Mouse (Mus musculus) embryonic facial prominence, embryonic 14.5 days (tissue): ENCODE measurements around the gene Col8a1. TPM values are rescaled to one million over a fixed set of nuclear protein-coding genes. Genes with fewer than 3 reads are reported as not detected.
A peak's percentile ranks its signal among the peaks of the same experiment; 100 is the strongest.

Experiments
- ATAC-seq: fragments of 200-750 bp; cut with Nextera tagmentation; 2 replicates; pipeline ENCODE4 v1.8.0; 2017; ENCODE audit warnings: low read depth, moderate number of reproducible peaks, moderate TSS enrichment
- DNase-seq: peaks from one replicate; pipeline ENCODE4 v3.0.0-alpha.2; 2015; ENCODE audit warnings: low spot score
- H3K27ac ChIP-seq: fragments of 300-500 bp; sonication (generic); replicated peaks from 2 replicates; pipeline ENCODE4 v1.5.1; 2014; ENCODE audit warnings: low read depth, mild to moderate bottlenecking, low read length, moderate library complexity
- H3K27me3 ChIP-seq: fragments of 300-500 bp; sonication (generic); replicated peaks from 2 replicates; pipeline ENCODE4 v1.6.1; 2014; ENCODE audit warnings: low read length; ENCODE audit not compliant: control insufficient read depth, insufficient read depth
- H3K36me3 ChIP-seq: fragments of 300-500 bp; sonication (generic); 2 replicates; pipeline ENCODE4 v1.6.1; 2014; ENCODE audit warnings: low read length, mixed read lengths; ENCODE audit not compliant: control insufficient read depth, insufficient read depth
- H3K4me1 ChIP-seq: fragments of 300-500 bp; sonication (generic); 2 replicates; pipeline ENCODE4 v1.6.1; 2014; ENCODE audit warnings: antibody characterized with exemption, low read length; ENCODE audit not compliant: control insufficient read depth, insufficient read depth
- H3K4me2 ChIP-seq: fragments of 300-500 bp; sonication (generic); 2 replicates; pipeline ENCODE4 v1.6.1; 2014; ENCODE audit warnings: low read depth, mild to moderate bottlenecking, low read length, moderate library complexity, mixed read lengths
- H3K4me3 ChIP-seq: fragments of 300-500 bp; sonication (generic); 2 replicates; pipeline ENCODE4 v1.5.1; 2014; ENCODE audit warnings: low read depth, mild to moderate bottlenecking, low read length
- H3K9ac ChIP-seq: fragments of 300-500 bp; sonication (generic); 2 replicates; pipeline ENCODE4 v1.6.1; 2014; ENCODE audit warnings: low read depth, mild to moderate bottlenecking, low read length, moderate library complexity, mixed read lengths
- H3K9me3 ChIP-seq: fragments of 300-500 bp; sonication (generic); 2 replicates; pipeline ENCODE4 v1.6.1; 2016; ENCODE audit warnings: low read length; ENCODE audit not compliant: control insufficient read depth
- WGBS: fragments of 180-500 bp; shearing (Covaris S2); extraction: QIAGEN DNeasy Blood & Tissue Kit; methylation state at CpG from one replicate; pipeline ENCODE4 v1.1.7; 2014; 5-methylcytosine and 5-hydroxymethylcytosine counted together
- polyA plus RNA-seq: library from polyadenylated mRNA; unstranded; fragments of >200 nt; fragmentation: Nextera tagmentation; extraction: Ambion mirVana; gene quantifications from 2 replicates; pipeline ENCODE4 v1.2.1, GENCODE M21; 2014

Col8a1 gene
- polyA plus RNA-seq, 1 experiment from 2014 or later = 45.0 TPM

DNA sequence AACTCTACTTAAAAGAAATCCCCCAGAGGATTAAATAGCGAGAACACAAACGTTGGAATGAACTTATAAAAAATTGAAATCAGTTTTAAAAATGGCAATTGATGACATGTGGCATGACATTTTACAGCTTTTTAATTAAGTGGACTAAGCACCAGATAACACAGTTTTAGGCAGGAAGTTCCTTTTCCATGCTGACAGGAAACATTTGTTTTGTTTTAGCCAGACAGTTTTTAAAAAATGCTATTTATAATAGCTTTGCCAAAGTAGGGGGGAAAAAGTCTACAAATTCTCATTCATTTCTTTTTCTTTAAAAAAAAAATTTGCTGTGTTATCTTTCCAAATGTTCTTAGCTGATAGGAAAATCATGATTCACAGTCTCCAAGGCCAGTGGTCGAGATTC lies 29.6 kb downstream of the Col8a1 start:
- 21% methylated on average over 3 of the region's 3 CpGs for WGBS
- no peak overlapping the region; the same call in 1 of the 2 replicates for H3K4me2 ChIP-seq
- ATAC-seq = no peak

DNA sequence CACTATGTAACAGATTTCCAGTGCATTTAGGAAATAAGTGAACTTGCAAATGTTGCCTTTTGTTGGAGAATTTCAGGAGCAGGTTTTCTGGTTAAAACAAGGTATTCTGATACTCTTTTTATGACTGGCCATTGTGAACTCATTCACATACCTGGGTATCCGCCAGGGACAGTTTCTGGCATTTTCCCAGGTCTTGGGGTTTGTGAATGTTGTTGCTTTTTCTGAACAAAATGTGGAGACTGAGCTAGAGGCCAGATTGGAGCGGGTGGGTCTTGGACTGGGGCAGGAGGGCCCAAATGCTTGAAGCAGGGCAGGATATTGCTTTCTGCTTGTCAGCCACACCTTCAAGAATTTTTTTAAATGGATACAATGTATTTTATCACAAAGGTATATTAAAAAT lies 35.6 kb downstream of the Col8a1 start:
- Histone ChIP-seq H3K9ac (no peak overlapping the region), H3K4me3 (no peak overlapping the region), H3K4me2 (no peak overlapping the region), H3K27ac (no peak overlapping the region), H3K27me3 (no peaks in the 10 kb centered on the region), H3K4me1 (no peaks in the 10 kb centered on the region), H3K36me3 (no peaks in the 10 kb centered on the region), H3K9me3 (no peaks in the 10 kb centered on the region)
- 73% methylated on average over 2 of the region's 2 CpGs for WGBS
- ATAC-seq (no peak), DNase-seq (no peak)

More for the DNA sequence above, 29.6 kb downstream of the Col8a1 start:
- Histone ChIP-seq H3K9ac (no peak overlapping the region), H3K27ac (no peak overlapping the region), H3K27me3 (no peaks in the 10 kb centered on the region), H3K4me1 (peaks cover 7% of the 10 kb centered on the region), H3K9me3 (0 out of 2 replicates have a peak, but pooled peaks cover 4% of the 10 kb centered on the region), H3K36me3 (no peaks in the 10 kb centered on the region), H3K4me3 (no peak overlapping the region)
- peak; percentile 46 for DNase-seq

DNA sequence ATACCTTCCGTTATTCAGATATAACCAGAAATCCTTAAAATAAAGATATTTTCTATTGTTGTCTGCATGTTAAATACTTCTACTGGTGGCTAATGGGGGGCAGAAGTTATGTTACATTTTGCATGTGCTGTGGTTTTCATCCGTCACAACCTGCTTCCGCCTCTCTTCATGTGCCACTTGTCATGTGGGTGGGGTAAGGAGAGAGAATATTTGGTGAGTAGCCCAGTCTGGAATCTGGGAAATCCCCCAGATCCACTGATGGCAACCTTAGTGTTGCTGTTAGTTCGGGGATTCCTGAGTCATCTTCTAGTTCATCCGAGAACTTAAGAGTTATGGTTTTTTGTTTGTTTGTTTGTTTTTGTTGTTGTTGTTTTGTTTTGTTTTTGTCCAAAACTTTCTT lies 55.8 kb downstream of the Col8a1 start:
- Histone ChIP-seq H3K36me3 (no peaks in the 10 kb centered on the region), H3K4me3 (no peak overlapping the region), H3K4me2 (no peak overlapping the region), H3K27ac (no peak overlapping the region), H3K27me3 (no peaks in the 10 kb centered on the region), H3K4me1 (no peaks in the 10 kb centered on the region), H3K9ac (no peak overlapping the region), H3K9me3 (no peaks in the 10 kb centered on the region)
- DNase-seq (no peak), ATAC-seq (no peak)
- WGBS = 81% methylated on average over 5 of the region's 5 CpGs

DNA sequence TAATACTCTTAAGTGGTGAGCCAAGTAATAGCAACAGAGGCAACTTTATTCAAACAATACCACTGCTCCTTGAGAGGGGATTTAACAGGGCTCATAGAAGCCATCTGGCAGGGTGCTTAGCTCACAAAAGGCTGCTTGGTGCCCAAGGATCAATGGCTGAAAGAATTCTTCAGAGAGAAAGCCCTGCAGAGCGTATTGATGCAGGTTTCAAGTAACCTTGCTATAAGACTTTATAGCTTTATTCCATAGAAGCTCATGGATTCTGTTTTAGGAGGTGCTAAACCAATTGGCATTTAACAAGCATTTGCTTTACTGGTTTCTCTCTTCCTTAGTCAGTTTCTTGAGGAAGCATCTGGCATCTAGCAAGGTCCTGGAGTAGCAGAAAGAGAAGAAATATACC lies 59.8 kb downstream of the Col8a1 start:
- no peak overlapping the region for H3K4me2 ChIP-seq
- no peak overlapping the region for H3K9ac ChIP-seq
- H3K27ac ChIP-seq = no peak overlapping the region
- DNase-seq (no peak), ATAC-seq (no peak; the same call in 1 of the 2 replicates)
- no peaks in the 10 kb centered on the region for H3K4me1 ChIP-seq
- 69% methylated on average over 1 of the region's 1 CpGs for WGBS
- no peaks in the 10 kb centered on the region for H3K36me3 ChIP-seq
- no peak overlapping the region for H3K4me3 ChIP-seq
- H3K27me3 ChIP-seq = no peaks in the 10 kb centered on the region
- no peaks in the 10 kb centered on the region for H3K9me3 ChIP-seq

DNA sequence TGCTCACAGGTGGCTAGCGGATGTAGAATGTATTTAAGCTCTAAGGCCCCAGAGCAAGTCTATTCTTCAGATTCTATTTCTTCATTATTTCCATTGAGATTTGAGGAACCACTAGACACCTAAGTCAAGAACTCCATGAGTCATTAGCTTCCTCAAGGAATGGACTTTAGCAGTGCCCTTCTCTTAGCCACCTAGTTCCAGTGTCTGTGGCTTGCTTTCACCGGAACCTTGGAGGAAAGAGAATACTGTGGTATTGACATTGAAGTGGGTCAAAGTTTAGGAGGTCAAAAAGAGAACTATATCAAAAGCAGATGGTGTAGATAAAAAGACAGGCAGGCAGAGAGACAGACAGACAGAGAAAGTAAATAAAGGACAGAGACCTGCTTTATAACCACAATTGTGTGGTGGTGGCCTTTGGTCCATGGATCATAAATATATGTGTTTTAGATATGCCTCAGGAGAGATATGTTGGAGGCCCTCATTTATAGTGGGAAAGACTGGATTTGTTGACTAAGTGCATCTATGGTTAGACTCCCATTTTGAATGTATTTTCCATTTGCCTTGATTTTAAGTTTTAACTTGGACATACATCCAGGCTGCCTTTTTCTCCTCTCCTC lies 60.5 kb downstream of the Col8a1 start:
- Histone ChIP-seq H3K9ac (no peak overlapping the region), H3K36me3 (no peaks in the 10 kb centered on the region), H3K27me3 (no peaks in the 10 kb centered on the region), H3K27ac (no peak overlapping the region), H3K4me2 (no peak overlapping the region), H3K4me1 (no peaks in the 10 kb centered on the region), H3K9me3 (no peaks in the 10 kb centered on the region), H3K4me3 (no peak overlapping the region)
- ATAC-seq = no peak
- 59% methylated on average over 2 of the region's 2 CpGs for WGBS
- no peak for DNase-seq

DNA sequence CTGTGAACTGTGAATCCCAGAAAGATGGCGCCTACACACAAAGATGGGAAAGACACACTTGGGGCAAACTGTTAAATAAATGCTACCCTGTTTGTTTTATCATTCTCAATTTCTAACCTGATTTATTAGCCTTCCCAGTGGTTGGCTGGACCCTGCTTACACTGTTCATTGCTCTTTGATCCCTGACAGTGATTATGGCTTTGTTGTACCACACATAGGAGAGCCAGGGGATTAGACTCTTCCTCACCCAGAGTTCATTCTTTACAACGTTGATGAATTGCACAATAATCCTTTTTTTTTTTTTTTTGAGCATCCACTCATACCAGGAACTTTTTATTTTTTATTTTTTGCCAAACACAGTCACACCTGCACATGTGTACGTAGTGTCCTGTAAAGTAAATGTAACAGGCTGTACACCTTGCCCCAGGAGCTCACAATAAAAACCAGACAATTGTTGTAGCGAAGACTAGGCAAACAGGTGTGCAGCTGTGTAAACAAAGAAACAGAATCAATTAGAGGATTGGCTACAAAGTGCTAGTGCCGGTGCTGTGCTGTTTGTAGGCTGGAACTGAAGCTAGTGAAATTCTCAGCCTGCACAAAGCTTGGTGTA lies 68.6 kb downstream of the Col8a1 start:
- ATAC-seq (0 out of 2 replicates have a peak, but pooled peaks have one; percentile 15), DNase-seq (no peak)
- H3K27ac ChIP-seq = peak overlapping the region; percentile 48; the same call in 1 of the 2 replicates

DNA sequence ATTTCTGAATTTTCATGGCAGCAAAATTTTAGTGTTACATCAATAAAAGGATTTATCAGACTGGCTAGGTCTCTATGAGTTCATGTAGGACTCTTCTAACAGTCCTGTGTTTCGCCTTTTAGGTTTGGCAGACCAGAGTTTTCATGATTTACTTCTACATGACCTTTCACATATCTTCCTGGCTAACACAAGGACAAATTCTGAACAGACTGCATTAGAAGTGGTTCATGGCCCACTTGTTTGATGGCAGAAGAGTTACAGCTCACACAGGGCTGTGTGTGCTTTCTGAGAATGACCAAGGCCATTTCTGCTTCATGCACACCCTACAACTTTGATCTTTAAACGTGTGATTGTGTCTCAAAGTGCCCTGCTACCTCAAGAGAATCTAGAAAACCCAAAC lies 82.3 kb downstream of the Col8a1 start:
- Histone ChIP-seq H3K27me3 (no peaks in the 10 kb centered on the region), H3K36me3 (no peaks in the 10 kb centered on the region), H3K4me3 (no peak overlapping the region), H3K4me2 (no peak overlapping the region), H3K9ac (no peak overlapping the region), H3K4me1 (peaks cover 4% of the 10 kb centered on the region; the same call in 1 of the 2 replicates), H3K9me3 (no peaks in the 10 kb centered on the region), H3K27ac (no peak overlapping the region)
- WGBS = 64% methylated on average over 2 of the region's 2 CpGs
- DNase-seq (no peak), ATAC-seq (no peak)

More for the DNA sequence above, 68.6 kb downstream of the Col8a1 start:
- no peaks in the 10 kb centered on the region for H3K9me3 ChIP-seq
- H3K4me1 ChIP-seq = peaks cover 3% of the 10 kb centered on the region; the same call in 1 of the 2 replicates
- no peaks in the 10 kb centered on the region for H3K36me3 ChIP-seq
- no peak overlapping the region for H3K9ac ChIP-seq
- H3K4me2 ChIP-seq = no peak overlapping the region
- WGBS = 45% methylated on average over 5 of the region's 5 CpGs
- no peaks in the 10 kb centered on the region for H3K27me3 ChIP-seq
- no peak overlapping the region for H3K4me3 ChIP-seq

DNA sequence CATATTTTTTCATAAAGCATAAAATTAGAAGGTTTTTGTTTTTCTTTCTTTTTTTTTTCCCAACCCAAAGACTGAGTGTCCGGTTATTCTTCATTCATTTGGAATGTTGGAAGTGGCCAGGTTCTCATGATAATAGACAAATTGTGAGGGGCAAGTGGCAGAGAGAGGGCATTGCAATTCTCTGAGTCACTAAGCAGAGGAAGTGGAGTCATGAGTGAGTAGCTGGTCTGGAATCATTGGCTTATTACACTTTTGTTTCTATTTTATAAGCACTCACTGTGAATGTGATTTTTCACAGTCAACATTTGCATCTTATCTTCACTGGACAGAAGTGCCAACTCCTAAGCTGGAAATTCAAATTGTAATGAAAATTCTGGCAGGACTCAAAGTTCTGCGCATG lies 82.9 kb downstream of the Col8a1 start:
- no peak for DNase-seq
- Histone ChIP-seq H3K36me3 (no peaks in the 10 kb centered on the region), H3K4me2 (no peak overlapping the region), H3K4me1 (peaks cover 4% of the 10 kb centered on the region; the same call in 1 of the 2 replicates), H3K27me3 (no peaks in the 10 kb centered on the region), H3K27ac (no peak overlapping the region), H3K9me3 (no peaks in the 10 kb centered on the region), H3K4me3 (no peak overlapping the region), H3K9ac (no peak overlapping the region)
- ATAC-seq = no peak
- WGBS = 76% methylated on average over 2 of the region's 2 CpGs

DNA sequence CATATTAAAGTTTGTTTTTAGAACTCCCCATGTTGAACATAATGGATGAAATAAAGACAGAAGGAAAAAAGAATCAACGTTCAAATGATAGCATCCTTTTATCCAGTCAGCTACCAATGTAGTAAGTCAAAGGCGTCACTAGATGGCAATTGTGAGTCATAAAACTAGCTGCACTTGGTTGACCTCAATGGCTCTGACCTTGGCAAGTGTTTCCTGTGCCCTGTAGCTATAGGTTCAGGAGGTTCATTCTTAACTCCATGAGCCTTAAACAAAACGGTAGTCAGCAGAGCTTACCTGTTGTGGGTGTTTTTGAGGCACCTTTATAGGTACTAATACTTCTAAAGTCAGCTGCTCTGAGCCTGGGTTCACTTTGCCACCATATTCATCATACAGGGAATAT lies 85.2 kb downstream of the Col8a1 start:
- Histone ChIP-seq H3K4me3 (no peak overlapping the region), H3K27ac (no peak overlapping the region), H3K9me3 (no peaks in the 10 kb centered on the region), H3K27me3 (no peaks in the 10 kb centered on the region), H3K4me1 (peaks cover 4% of the 10 kb centered on the region; the same call in 1 of the 2 replicates), H3K36me3 (no peaks in the 10 kb centered on the region), H3K9ac (no peak overlapping the region), H3K4me2 (no peak overlapping the region)
- ATAC-seq = no peak
- DNase-seq = peak; percentile 66
- 9% methylated on average over 3 of the region's 3 CpGs for WGBS
